Mouse (Mus musculus) gastrocnemius, postnatal 14 days (tissue): ENCODE measurements around the gene Pou2f2. TPM values are rescaled to one million over a fixed set of nuclear protein-coding genes. Genes with fewer than 3 reads are reported as not detected.

Source experiments
- microRNA-seq, 2 experiments: library from miRNA; unstranded; fragments of <30 nt; microRNA quantifications; one replicate each; pipeline ENCODE4 v1.2.0; 2021
- total RNA-seq, 2 experiments: library from RNA; stranded (reverse); gene quantifications; 2 replicates each; pipeline ENCODE4 v1.2.3; 2021

The Pou2f2 gene
- total RNA-seq, 2 experiments from 2014 or later, result 0.13 to 0.35 TPM

Small RNA genes within 50 kb of the gene (microRNA-seq; reads per million reads assigned to microRNA genes)
- gene Mir6537 (0 reads per million in 2 experiments), gene Mir7048 (0 reads per million in 2 experiments)

Other genes starting within 250 kb of the Pou2f2 start
- gene Gm4881, start 235.2 kb downstream of the Pou2f2 start, total RNA-seq, result not detected
- 100 to 1,000 TPM; 163 to 175 TPM for gene Rabac1, start 207.0 kb downstream of the Pou2f2 start, total RNA-seq
- under 1 TPM; 0.21 to 0.42 TPM for gene Atp1a3, start 173.8 kb downstream of the Pou2f2 start, total RNA-seq
- gene Grik5, start 107.4 kb downstream of the Pou2f2 start, total RNA-seq, result 1 to 10 TPM; 3.3 to 3.9 TPM
- gene Zfp574, start 107.2 kb downstream of the Pou2f2 start, total RNA-seq, result 1 to 10 TPM; 5.5 to 6.3 TPM
- gene Dedd2, start 40.9 kb upstream of the Pou2f2 start, total RNA-seq, result 1 to 10 TPM; 5.7 to 8.7 TPM
- 1 to 10 TPM; 5.4 to 5.9 TPM for gene Zfp526, start 41.7 kb upstream of the Pou2f2 start, total RNA-seq
- 10 to 100 TPM; 46.5 to 51.4 TPM for gene Gsk3a, start 58.1 kb upstream of the Pou2f2 start, total RNA-seq
- 10 to 100 TPM in 1 of 2 experiments, 1 to 10 TPM in 1; 9.8 to 11.8 TPM for gene Erf, start 71.0 kb upstream of the Pou2f2 start, total RNA-seq
- gene Cic, start 88.0 kb upstream of the Pou2f2 start, total RNA-seq, result 10 to 100 TPM; 38.2 to 44.1 TPM
- 1 to 10 TPM; 3.0 to 4.5 TPM for gene Pafah1b3, start 118.3 kb upstream of the Pou2f2 start, total RNA-seq
- gene Prr19, start 121.7 kb upstream of the Pou2f2 start, total RNA-seq, result not detected
- not detected for gene Tmem145, start 126.4 kb upstream of the Pou2f2 start, total RNA-seq
- gene Megf8, start 137.4 kb upstream of the Pou2f2 start, total RNA-seq, result 10 to 100 TPM; 18.5 to 19.7 TPM
- not detected for gene Cnfn, start 190.0 kb upstream of the Pou2f2 start, total RNA-seq
- gene Lipe, start 219.0 kb upstream of the Pou2f2 start, total RNA-seq, result 10 to 100 TPM; 11.4 to 18.8 TPM
- gene Cxcl17, start 233.2 kb upstream of the Pou2f2 start, total RNA-seq, result not detected